Mouse (Mus musculus) gastrocnemius, postnatal 36 days (tissue): ENCODE data around the gene Mark1. TPM values are rescaled to one million over a fixed set of nuclear protein-coding genes. Genes with fewer than 3 reads are reported as not detected.

ENCODE experiments used
- DNase-seq, 2 experiments: peaks; one replicate each; pipeline ENCODE4 v3.0.0; 2022
- intact Hi-C: fragments of 180-260 bp; cut with DNase I; formaldehyde crosslinking; loops from one replicate; pipeline ENCODE4 v1.15.1; 2025
- total RNA-seq, 2 experiments: library from RNA; stranded (reverse); gene quantifications; 2 replicates each; pipeline ENCODE4 v1.2.3; 2021

The Mark1 gene
- total RNA-seq, 2 experiments from 2014 or later: 1.5 to 3.2 TPM

DNA sequence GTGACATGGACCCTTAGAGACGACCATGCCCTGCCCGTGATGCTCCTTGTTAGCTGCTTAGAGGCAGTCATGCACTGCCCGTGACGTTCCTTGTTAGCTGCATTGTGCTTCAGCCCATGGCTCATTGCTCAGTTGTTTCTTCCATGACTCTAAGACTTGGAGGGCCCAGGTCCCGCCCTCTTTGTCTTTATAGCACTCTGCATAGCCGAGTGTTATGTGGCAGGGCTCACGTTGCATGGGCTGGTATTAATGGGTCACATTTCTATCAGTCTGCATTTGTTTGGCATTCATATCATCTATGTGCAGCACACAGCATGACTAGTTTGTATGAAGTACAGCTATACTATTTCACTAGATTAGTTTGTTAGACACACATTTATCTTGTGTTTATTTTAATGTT is 95.7 kb downstream of the Mark1 start:
- DNase-seq: no peak
- intact Hi-C loops: no loop called here

- intact Hi-C loops: no loop called here
- DNase-seq: no peak
These were observed 96.5 kb downstream of the Mark1 start for GRCm38 (mm10) chr1:184902886-184903285.

DNA sequence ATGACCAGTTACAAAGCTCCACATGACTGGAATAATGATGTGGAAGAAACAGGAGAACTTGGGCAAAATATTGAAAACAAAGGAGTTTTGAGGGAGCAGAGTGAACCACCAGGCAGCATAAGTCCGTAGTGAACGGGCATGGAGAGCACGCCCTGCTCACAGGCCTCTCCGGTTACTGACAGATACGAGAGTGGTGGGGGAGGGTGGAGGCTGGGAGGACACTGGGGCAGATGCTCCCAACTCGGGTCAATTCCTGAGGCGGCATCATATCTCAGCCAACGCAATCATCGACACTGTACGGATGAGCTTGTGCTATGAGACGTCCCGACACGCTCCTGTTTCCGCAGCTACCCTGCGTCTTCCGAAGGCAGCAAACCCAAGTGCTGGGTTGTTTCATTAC is 102.0 kb downstream of the Mark1 start:
- intact Hi-C loops: no loop called here
- DNase-seq: no peak

DNA sequence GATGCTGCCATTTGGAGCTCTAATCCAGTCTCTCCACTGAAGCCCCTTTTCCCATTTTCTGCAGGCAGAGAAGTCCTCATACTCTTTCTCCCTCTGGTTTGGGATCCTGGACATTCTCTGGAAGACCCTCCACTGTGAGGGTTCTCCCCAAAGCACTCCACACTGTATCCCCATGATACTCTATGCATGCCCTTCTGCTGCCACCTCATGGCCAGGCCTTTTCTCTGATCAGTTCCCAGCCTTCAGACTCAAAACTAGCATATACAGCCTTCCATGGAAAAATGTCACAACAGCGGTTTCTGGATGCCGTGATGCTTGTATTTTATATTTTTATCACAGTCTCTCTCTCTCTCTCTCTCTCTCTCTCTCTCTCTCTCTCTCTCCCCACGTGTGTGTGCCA is 107.4 kb downstream of the Mark1 start:
- intact Hi-C loops: no loop called here
- DNase-seq: no peak

GRCm38 (mm10) chr1:184889454-184889853 is 109.9 kb downstream of the Mark1 start:
- no peak for DNase-seq
- intact Hi-C loops: no loop called here

GRCm38 (mm10) chr1:184886160-184886559 is 113.2 kb downstream of the Mark1 start:
- DNase-seq: no peak
- intact Hi-C loops: no loop called here

DNA sequence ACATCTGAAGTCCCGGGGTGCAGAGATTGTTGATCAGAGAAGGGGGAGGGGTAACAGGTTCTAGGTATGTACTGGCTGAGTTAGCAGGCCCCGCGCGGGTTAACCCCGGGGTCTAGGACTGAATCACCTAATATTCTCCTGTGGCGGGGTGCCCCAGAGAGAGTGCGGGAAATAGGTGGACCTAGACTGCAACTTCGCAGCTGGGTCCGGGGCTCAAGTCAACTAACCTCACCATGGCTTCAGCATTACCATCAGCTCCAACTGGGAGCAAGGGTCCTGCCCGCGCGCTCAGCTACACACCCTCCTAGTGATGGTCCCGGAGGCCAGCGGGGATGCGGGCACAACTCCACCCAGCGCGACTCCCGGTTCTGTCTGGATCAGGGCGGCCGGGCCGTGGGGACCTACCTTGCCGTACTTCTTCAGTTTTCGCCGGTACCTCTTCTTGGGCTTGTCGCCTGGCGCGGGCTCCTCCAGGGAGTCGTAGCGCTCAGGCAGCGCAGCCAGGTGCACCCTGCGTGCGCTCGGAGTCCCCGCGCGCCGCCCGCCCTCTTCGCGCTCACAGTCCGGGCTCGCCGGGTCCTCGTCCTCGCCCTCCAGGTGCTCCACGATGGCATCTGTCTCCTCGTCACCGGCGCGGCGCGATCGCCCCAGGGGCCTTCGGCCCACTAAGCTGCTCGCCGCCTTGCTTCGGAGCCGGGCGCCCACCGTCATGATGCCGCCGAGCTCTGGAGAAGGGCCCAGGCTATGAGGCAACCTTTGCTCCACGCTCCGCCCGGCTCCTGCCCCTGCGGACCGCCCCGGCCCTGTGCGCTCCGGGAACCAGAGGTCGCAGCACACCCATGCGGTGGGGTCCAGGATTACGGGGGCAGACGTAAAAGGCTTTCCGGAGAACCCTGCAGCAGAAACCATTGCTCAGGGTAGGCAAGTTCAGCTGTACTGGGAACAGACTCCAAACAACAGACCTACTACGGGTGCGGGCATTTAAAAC is 116.8 kb downstream of the Mark1 start, which contains the start of gene C130074G19Rik:
Gene C130074G19Rik, minus strand, starts transcription at position 938 of the 988 bp plus-strand sequence.
- intact Hi-C loops: loop anchor here (2.0 kb wide), 1 partner anchor 30 kb away; no protein-coding TSS in a partner anchor
- DNase-seq: peak; percentile 64 to 68

DNA sequence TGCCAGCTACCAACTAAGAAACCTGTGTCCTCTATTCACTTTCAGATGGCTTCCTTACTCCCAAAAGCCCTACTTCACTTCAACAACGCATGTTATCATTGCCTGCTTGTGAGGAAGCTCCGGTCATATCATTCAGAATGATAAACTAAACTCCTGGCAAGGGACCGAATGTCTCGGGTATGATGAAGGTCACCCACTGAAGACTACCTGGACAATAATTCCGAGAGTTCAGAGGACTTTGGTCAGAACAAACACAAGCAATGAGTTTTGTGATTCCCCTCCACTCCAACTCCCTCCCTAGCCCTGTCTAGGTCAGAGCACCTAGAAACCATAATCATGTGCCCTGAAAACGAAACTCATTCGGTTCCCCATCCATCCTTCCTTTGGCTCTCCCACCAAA is 117.5 kb downstream of the Mark1 start:
- intact Hi-C loops: loop anchor here (2.0 kb wide), 1 partner anchor 29 kb away; no protein-coding TSS in a partner anchor
- DNase-seq: no peak

DNA sequence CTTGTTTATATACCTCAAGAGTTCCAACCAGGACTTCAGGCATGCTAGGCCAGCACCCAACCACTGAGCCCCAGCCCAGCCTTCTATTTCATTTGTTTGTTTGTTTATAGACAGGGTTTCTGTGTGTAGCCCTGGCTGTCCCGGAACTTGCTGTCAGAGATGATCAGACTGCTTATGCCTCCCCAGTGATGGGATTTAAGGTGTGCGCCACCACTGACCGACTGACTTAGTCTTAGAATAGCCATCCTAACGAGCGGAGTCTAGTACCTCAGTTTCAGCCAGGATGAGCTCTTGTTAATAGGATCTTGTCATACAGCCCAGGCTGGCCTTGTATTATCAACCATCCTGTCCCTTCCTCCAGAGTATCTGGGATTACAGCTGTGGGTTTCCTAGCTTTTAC is 118.2 kb downstream of the Mark1 start:
- DNase-seq: no peak
- intact Hi-C loops: no loop called here

- intact Hi-C loops: no loop called here
- DNase-seq: no peak
These were observed 120.5 kb downstream of the Mark1 start for GRCm38 (mm10) chr1:184878860-184879259.

DNA sequence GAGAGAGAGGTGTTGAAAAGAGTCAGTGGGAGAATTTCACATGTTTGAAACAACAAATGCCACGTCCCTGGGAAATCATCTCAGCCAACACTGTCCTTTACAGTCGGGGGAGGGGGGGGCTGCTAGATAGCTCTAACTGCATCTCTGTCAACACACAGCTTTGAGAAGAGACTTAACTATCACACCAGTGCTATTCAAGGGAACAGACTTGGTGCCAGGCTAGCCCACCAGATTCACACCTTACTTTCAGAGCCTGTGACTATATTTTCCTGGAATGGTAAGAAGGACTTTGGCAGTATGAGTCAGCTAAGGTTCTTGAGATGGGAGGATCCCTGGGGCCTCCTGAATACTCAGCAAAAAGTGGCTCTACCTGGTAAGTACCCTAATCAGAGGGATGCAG is 122.1 kb downstream of the Mark1 start:
- intact Hi-C loops: no loop called here
- DNase-seq: no peak

DNA sequence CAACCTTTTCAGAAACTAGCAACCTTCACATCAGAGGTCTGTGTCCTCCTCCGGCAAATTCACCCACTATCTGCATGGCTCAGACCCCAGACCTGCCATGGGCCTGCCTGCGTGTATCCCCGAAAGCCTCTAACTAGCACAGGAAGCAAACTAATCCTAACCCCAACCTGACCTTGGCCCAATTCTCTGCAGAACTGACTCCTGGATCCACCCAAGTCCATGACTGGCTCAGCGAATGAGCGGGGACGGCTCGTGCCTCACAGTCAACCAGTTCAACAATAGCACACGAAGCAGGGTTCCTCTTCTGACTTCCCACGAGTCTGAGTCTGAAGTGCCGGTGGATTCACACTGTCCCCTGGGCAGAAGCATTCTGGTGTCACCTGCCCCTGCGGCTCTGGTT is 125.5 kb downstream of the Mark1 start:
- DNase-seq: no peak
- intact Hi-C loops: no loop called here

GRCm38 (mm10) chr1:184872069-184872819 is 127.1 kb downstream of the Mark1 start:
- DNase-seq: no peak
- intact Hi-C loops: no loop called here

DNA sequence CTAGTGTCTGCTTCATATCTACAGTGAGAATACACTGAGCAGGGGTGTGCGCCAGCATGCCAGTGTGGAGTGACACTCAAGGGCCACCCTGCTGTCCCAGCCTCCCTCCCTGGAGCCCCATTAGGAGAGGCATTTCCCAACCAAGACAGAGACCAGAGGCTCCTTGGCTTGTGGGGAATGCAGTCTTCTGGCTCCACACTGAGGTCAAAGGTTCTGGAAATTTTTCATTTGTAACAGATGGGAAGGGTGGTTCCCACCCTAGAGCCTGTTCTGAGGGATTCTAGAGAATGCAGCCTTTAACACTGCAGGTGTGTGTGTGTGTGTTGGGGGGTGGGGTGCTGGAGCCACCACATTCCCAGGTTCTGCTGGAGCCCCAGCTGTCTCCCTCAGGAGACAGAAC is 127.9 kb downstream of the Mark1 start:
- intact Hi-C loops: no loop called here
- DNase-seq: peak in 1 of 2 experiments; percentile 27

DNA sequence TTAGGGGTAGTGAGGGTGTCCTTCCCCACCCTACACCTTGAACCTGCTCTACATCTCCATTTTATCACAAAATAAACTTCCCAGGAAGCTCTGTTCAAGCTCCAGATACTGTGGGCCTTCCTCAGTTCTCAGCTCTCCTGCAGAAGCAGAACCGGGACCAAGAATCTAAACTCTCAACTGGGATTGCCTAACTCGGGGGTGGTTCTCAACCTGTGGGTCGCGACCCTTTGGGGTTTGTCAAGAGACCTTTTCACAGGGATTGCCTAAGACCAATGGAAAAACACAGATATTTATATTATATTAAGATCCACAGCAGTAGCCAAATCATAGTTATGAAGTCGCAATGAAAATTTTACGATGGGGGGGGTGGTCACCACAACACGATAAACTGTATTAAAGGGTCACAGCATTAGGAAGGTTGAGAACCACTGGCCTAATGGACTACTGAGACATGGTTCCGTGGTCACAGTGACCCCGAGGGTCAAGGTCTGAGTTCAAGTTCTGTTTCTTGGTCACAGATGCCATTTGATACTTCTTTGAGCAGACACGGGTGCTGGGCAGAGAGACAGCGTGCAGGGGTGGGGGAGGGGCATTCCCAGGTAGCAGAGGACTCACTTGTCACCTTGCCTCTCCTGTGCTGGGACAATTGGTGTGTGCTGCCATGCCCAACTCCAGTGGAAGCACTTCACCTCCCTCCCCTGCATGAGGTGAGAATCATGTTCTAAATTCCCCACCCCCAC is 128.6 kb downstream of the Mark1 start:
- intact Hi-C loops: no loop called here
- no peak for DNase-seq

DNA sequence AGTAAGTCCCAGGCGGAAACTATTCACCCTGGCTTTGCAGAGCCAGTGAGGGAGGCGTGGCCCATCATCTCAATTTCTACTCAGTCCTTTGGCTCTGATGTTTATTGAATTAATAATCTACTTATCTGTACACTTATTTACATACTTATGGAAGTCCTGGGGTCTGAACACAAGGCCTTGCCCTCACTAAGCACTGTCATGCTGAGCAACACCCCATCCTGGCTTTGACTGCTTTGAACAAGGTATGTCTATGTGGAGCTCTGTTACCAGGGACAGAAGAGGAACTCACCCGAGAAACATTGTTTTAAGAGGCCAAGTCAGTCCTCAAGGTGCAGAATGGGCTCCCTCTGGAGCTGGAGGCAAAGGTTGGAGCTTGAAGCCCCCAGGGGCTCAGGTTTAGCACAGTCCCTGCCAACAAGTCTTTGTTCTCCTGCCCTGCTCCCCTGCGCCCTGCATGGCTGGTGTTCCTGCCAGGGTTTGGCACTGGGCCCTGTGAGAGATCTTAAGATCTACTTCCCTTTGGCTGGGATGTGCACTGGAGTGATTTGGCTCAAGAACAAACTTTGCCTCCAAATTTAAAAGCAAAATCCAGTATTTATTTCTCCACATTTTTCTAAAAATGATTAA is 129.3 kb downstream of the Mark1 start:
- DNase-seq: peak in 1 of 2 experiments; percentile 30
- intact Hi-C loops: no loop called here

DNA sequence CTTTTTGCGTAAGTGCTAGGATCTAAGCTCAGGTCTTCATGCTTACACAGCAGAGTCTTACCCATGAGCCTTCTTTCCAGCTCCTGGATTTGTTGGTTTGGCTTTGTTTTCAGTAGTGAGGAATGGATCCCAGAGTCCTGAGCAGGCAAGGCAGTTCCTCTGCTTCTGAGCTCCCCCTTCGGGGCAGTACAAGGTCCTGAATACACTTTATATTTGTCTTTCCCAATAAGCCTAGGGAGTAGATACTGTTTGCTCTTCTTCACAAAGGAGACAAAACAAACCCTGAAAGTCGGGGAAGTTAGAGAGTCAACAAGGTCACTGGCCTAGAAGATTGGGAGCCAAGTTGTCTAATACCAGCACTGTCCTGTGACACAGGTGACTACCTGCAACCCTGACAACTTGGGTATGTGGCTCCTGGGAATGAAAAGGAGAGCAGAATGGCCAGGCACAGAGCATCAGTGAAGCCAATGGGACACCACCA is 131.7 kb downstream of the Mark1 start:
- DNase-seq: no peak
- intact Hi-C loops: no loop called here

GRCm38 (mm10) chr1:184864381-184864801 is 135.0 kb downstream of the Mark1 start:
- DNase-seq: no peak
- intact Hi-C loops: no loop called here

- no peak for DNase-seq
- intact Hi-C loops: no loop called here
These were observed 136.7 kb downstream of the Mark1 start for GRCm38 (mm10) chr1:184862636-184863035.

DNA sequence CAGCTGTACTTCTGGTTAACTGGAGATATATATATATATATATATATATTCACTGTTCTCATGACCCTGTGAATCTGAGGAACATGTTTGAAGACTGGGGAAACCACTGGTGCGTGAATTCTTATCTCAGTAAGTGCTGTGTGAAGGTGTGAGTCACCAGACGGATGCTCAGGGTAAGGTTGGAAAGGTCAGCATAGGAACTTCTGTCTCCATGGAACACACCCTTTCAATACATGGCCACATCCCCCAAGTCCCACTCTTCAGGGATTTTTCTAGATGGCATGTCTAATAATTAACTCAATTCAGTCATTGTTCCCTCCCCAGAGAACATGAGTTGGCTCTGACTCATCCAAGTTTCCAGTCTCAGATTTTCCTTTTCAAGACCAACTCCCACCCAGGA is 137.8 kb downstream of the Mark1 start:
- intact Hi-C loops: no loop called here
- DNase-seq: no peak
